Mouse (Mus musculus): ENCODE results near the gene Vwa2. TPM values are rescaled to one million over a fixed set of nuclear protein-coding genes. Genes with fewer than 3 reads are reported as not detected.

The Vwa2 gene
- polyA plus RNA-seq, 1 experiment from 2014 or later, result 0.66 TPM

DNA sequence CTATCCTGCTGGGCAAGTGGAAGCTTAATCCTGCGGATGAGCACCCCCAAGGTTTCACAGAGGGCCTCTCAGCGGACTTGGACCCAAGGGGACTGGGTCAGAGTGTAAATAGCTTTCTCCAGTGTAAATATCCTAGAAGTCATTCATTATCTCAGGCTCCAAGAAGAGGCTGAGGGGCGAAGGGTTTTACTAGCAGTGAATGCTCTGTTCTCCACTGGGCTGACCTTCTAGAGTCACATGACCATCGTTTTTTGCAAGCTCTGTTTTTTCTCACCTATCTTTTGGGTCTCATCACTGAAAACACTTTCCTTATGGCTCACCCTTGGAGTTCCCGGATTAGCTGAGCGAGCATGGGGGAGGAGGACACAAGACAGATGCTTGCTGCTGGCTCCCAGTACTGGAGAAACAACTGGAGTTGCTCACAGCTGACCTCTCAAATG lies 84.6 kb downstream of the Vwa2 start:
- no peaks in the 10 kb centered on the region for H3K9me3 ChIP-seq (ENCODE audit: control insufficient read depth, low read length)
- no peak for DNase-seq
- H3K9ac ChIP-seq (replicated peaks; ENCODE audit: low read length), result no peak overlapping the region
- no peak overlapping the region for H3K4me2 ChIP-seq (ENCODE audit: low read length)
- WGBS, result 59% methylated on average over 6 of the region's 6 CpGs
- H3K4me1 ChIP-seq (ENCODE audit: control insufficient read depth, insufficient read depth, low read length), result no peaks in the 10 kb centered on the region
- H3K27me3 ChIP-seq (ENCODE audit: control insufficient read depth, insufficient read depth, low read length), result no peaks in the 10 kb centered on the region
- H3K27ac ChIP-seq (replicated peaks; ENCODE audit: low read depth, low read length), result no peak overlapping the region
- ATAC-seq (ENCODE audit: low FRiP score, low TSS enrichment), result no peak
- no peaks in the 10 kb centered on the region for H3K36me3 ChIP-seq (ENCODE audit: control insufficient read depth, insufficient read depth, low read length)
- no peak overlapping the region for H3K4me3 ChIP-seq (replicated peaks; ENCODE audit: low read depth, low read length)

GRCm38 (mm10) chr19:56959057-56959456 lies 85.0 kb downstream of the Vwa2 start:
- H3K4me1 ChIP-seq (ENCODE audit: control insufficient read depth, insufficient read depth, low read length), result no peaks in the 10 kb centered on the region
- no peak overlapping the region for H3K9ac ChIP-seq (replicated peaks; ENCODE audit: low read length)
- H3K27me3 ChIP-seq (ENCODE audit: control insufficient read depth, insufficient read depth, low read length), result no peaks in the 10 kb centered on the region
- no peak for DNase-seq
- H3K9me3 ChIP-seq (ENCODE audit: control insufficient read depth, low read length), result no peaks in the 10 kb centered on the region
- ATAC-seq (ENCODE audit: low FRiP score, low TSS enrichment), result no peak
- no peak overlapping the region for H3K4me3 ChIP-seq (replicated peaks; ENCODE audit: low read depth, low read length)
- no peaks in the 10 kb centered on the region for H3K36me3 ChIP-seq (ENCODE audit: control insufficient read depth, insufficient read depth, low read length)
- H3K4me2 ChIP-seq (ENCODE audit: low read length), result no peak overlapping the region
- 88% methylated on average over 2 of the region's 2 CpGs for WGBS
- no peak overlapping the region for H3K27ac ChIP-seq (replicated peaks; ENCODE audit: low read depth, low read length)

DNA sequence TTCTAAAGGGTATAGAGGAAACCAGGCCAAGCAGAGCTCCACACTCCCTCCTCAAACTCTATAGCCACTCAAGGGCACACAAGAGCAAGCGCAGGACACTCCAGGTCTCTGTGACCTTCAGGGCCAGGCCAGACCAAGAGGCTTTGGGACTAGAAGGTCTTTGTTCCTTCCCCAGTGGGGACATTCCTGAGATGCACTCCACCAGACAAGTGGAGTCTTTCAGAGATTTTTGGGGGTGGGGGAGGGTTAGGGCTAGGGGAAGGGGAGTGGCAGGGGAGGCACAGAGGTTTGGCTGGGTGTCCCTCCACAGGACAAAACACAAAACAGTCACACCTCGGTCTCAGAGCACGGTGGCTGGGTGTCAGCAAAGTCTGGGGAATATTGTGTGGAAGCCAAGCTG lies 85.6 kb downstream of the Vwa2 start:
- Histone ChIP-seq H3K4me1 (ENCODE audit: control insufficient read depth, insufficient read depth, low read length) (no peaks in the 10 kb centered on the region), H3K27me3 (ENCODE audit: control insufficient read depth, insufficient read depth, low read length) (no peaks in the 10 kb centered on the region), H3K4me2 (ENCODE audit: low read length) (no peak overlapping the region), H3K9ac (replicated peaks; ENCODE audit: low read length) (no peak overlapping the region), H3K36me3 (ENCODE audit: control insufficient read depth, insufficient read depth, low read length) (no peaks in the 10 kb centered on the region), H3K9me3 (ENCODE audit: control insufficient read depth, low read length) (no peaks in the 10 kb centered on the region), H3K27ac (replicated peaks; ENCODE audit: low read depth, low read length) (no peak overlapping the region), H3K4me3 (replicated peaks; ENCODE audit: low read depth, low read length) (no peak overlapping the region)
- 77% methylated on average over 3 of the region's 3 CpGs for WGBS
- no peak for DNase-seq
- ATAC-seq (ENCODE audit: low FRiP score, low TSS enrichment), result no peak

Other genes starting within 250 kb of the Vwa2 start
- gene Adrb1, start 152.1 kb upstream of the Vwa2 start, polyA plus RNA-seq (2014; fragmentation: Nextera tagmentation; extraction: Ambion mirVana), result 0.91 and 1.2 TPM in 2 replicates
- 24.6 and 27.7 TPM in 2 replicates for gene Ccdc186, start 52.1 kb upstream of the Vwa2 start, polyA plus RNA-seq (2014; fragmentation: Nextera tagmentation; extraction: Ambion mirVana)
- gene Tdrd1, start 48.0 kb upstream of the Vwa2 start, polyA plus RNA-seq (2014; fragmentation: Nextera tagmentation; extraction: Ambion mirVana), result 0.27 and 0.63 TPM in 2 replicates
- 5.7 and 8.8 TPM in 2 replicates for gene Afap1l2, start 134.0 kb downstream of the Vwa2 start, polyA plus RNA-seq (2014; fragmentation: Nextera tagmentation; extraction: Ambion mirVana)